ENCODE assay signal across 19 mouse cellular contexts in the genomic region with DNA sequence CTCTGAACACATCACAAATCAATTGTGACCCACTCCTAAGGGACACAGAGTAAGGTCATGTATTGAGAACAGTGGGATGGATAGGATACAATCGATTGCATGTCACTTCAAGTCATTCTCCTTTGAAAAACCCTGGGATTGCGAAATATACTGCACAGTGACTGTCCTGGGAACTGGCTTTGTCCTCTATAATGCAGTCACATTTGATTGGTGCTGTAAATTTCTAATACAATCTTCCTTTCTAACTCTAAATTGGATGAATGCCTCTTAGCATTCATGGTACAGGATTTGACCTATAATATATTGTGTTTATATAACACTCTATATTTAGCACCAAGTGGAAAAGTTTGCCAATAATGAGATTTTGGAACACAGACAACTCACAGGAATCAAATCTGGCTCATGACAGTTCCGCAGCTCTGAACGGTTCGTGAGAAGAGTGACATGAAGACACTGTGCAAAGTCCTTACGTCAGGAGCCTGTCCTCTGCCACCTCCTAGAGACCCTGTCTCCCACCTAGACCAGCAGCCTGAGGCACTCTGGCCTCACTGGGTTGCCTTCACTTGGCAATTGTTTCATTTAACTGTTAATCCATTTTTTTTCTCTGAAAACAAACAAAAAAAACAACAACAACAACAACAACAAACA.
"Had no signal": no experiment of that assay in that cellular context is flagged by ENCODE, and none has a peak within 500 bp of the region (broad histone marks: within the 10 kb centered on the region; RNA-seq: fewer than 3 reads in every experiment).

No protein-coding gene starts in this region.

- H3K9me3 ChIP-seq: intestine, embryonic 15.5 days; kidney, embryonic 15.5 days; limb, embryonic 12.5 days; limb, embryonic 15.5 days; megakaryocyte, embryonic 14.5 days; midbrain, embryonic 10.5 days had no signal

- H3K4me3 ChIP-seq: intestine, embryonic 15.5 days; kidney, embryonic 15.5 days; left cerebral cortex, adult 2 months; limb, embryonic 12.5 days; limb, embryonic 15.5 days; megakaryocyte, embryonic 14.5 days; midbrain, embryonic 10.5 days had no signal

- H3K4me1 ChIP-seq: intestine, embryonic 15.5 days; kidney, embryonic 15.5 days; limb, embryonic 12.5 days; midbrain, embryonic 10.5 days had no signal

- H3K27me3 ChIP-seq: intestine, embryonic 15.5 days; kidney, embryonic 15.5 days; limb, embryonic 12.5 days; limb, embryonic 15.5 days had no signal

- DNase-seq: kidney, adult 11 months; kidney, adult 8-10 months; kidney, postnatal 10 days; kidney, postnatal 36 days; layer of hippocampus, postnatal 36 days; left cerebral cortex, postnatal 4 days; lung, adult 2 months; midbrain, embryonic 14.5 days; thymus, adult 18-20 months; thymus, postnatal 36 days had no signal

- ATAC-seq: intestine, embryonic 15.5 days had no signal

- H3K9ac ChIP-seq: intestine, embryonic 15.5 days; kidney, embryonic 15.5 days; limb, embryonic 12.5 days; limb, embryonic 15.5 days; liver, embryonic 14.5 days had no signal

- H3K36me3 ChIP-seq: intestine, embryonic 15.5 days; kidney, embryonic 15.5 days; limb, embryonic 12.5 days; limb, embryonic 15.5 days; midbrain, embryonic 10.5 days had no signal

- H3K4me2 ChIP-seq: intestine, embryonic 15.5 days; kidney, embryonic 15.5 days; limb, embryonic 12.5 days; limb, embryonic 15.5 days had no signal

- H3K27ac ChIP-seq: intestine, embryonic 15.5 days; kidney, embryonic 15.5 days; left cerebral cortex, adult 2 months; limb, embryonic 12.5 days; limb, embryonic 15.5 days; liver, embryonic 14.5 days; macrophage; midbrain, embryonic 10.5 days had no signal
